Mouse (Mus musculus): ENCODE results near the gene Lrrc7. TPM values are rescaled to one million over a fixed set of nuclear protein-coding genes. Genes with fewer than 3 reads are reported as not detected.

Gene Lrrc7
- polyA plus RNA-seq, 1 experiment from 2014 or later: 12.8 TPM

DNA sequence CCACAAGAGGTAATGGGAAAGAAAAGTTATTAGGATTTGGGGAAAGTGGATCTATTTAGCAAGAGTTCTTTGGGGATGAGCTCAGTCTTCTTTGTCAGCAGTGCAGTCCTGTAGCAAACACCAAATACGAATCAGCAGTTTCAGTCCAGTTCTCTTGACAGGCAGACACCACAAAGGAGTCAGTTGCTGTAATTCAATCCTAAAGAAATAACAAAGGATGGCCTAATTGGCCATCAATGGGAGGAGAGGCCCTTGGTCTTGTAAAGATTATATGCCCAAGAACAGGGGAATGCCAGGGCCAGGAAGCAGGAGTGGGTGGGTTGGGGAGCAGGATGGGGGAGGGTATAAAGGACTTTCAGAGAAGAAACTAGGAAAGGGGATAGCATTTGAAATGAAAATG lies 33.5 kb downstream of the Lrrc7 start:
- Histone ChIP-seq H3K9ac (no peak overlapping the region), H3K4me2 (no peak overlapping the region), H3K4me1 (replicated peaks) (no peaks in the 10 kb centered on the region), H3K36me3 (no peaks in the 10 kb centered on the region), H3K4me3 (no peak overlapping the region), H3K27me3 (no peaks in the 10 kb centered on the region), H3K9me3 (no peaks in the 10 kb centered on the region), H3K27ac (replicated peaks) (no peak overlapping the region)
- WGBS: 23% methylated on average over 1 of the region's 1 CpGs
- no peak for ATAC-seq (ENCODE audit: low FRiP score, low read depth)

- H3K27ac ChIP-seq (replicated peaks): no peak overlapping the region
- no peaks in the 10 kb centered on the region for H3K4me1 ChIP-seq (replicated peaks)
- H3K27me3 ChIP-seq: no peaks in the 10 kb centered on the region
- H3K4me2 ChIP-seq: no peak overlapping the region
- H3K36me3 ChIP-seq: no peaks in the 10 kb centered on the region
- H3K9ac ChIP-seq: no peak overlapping the region
- WGBS: 89% methylated on average over 1 of the region's 1 CpGs
- H3K9me3 ChIP-seq: no peaks in the 10 kb centered on the region
- H3K4me3 ChIP-seq: no peak overlapping the region
- ATAC-seq (ENCODE audit: low FRiP score, low read depth): no peak
These were observed 68.3 kb downstream of the Lrrc7 start for GRCm38 (mm10) chr3:158493730-158494129.

DNA sequence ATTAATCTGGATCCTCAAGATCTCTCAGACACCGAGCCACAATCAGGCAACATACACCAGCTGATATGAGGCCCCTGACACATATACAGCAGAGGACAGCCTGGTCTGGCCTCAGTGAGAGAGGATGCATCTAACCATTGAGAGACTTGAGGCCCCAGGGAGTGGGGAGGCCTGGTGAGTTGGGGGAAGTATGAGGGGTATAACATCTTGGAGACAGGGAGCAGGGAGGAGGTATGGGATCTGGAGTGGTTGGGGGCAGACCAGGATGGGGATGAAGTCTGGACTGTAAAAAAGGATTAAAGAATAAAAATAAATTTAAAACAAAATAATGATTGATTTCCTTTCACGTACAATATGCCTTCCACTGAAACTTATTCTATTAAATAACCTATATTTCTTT lies 82.3 kb downstream of the Lrrc7 start:
- Histone ChIP-seq H3K27ac (replicated peaks) (no peak overlapping the region), H3K4me3 (no peak overlapping the region), H3K9me3 (no peaks in the 10 kb centered on the region), H3K36me3 (no peaks in the 10 kb centered on the region), H3K27me3 (no peaks in the 10 kb centered on the region), H3K4me1 (replicated peaks) (no peaks in the 10 kb centered on the region), H3K4me2 (no peak overlapping the region), H3K9ac (no peak overlapping the region)
- no peak for ATAC-seq (ENCODE audit: low FRiP score, low read depth)
- 87% methylated on average over 2 of the region's 2 CpGs for WGBS

DNA sequence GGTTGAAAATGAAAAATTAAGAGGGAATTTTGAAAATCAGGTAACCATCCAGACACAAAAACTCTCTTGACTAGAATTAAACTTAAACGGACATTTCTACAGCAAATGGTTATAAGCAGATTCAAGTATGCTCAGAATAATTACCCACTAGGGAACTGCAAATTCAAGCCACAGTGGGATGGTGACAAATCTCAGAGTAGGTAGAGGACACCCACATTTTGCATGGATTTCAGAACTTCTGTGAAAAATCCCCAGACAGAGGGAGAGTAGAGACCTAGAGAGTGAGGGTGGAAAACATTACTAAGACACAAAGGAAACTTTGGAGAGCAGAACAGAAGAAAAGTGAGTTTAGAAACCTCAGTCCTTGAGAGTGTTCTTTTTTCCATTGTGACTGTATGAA lies 161.4 kb downstream of the Lrrc7 start:
- Histone ChIP-seq H3K4me2 (no peak overlapping the region), H3K27me3 (no peaks in the 10 kb centered on the region), H3K4me3 (no peak overlapping the region), H3K27ac (replicated peaks) (no peak overlapping the region), H3K9ac (no peak overlapping the region), H3K36me3 (no peaks in the 10 kb centered on the region), H3K9me3 (no peaks in the 10 kb centered on the region), H3K4me1 (replicated peaks) (no peaks in the 10 kb centered on the region)
- WGBS: 79% methylated on average over 1 of the region's 1 CpGs
- no peak for ATAC-seq (ENCODE audit: low FRiP score, low read depth)

DNA sequence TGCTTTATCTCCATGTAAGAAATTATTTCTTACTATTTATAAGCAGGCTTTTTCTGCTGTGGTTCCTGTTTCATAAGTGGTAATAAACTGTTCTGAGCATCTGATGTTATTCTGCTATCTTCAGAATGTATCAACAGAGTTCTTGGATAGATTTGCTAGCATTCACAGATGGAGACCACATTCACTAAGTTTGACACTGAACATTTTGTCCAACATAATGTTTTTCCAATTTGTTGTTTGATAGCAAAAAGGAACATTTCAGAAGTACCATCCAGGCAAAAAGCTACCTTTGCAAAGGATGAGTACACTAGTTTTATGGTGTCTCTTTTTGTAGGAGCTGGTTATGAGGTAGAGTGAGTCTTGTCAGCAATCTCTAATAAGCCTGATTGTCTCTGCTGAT lies 170.5 kb downstream of the Lrrc7 start:
- Histone ChIP-seq H3K4me1 (replicated peaks) (no peaks in the 10 kb centered on the region), H3K9me3 (no peaks in the 10 kb centered on the region), H3K27ac (replicated peaks) (no peak overlapping the region), H3K4me3 (no peak overlapping the region), H3K9ac (no peak overlapping the region), H3K4me2 (no peak overlapping the region), H3K27me3 (no peaks in the 10 kb centered on the region), H3K36me3 (no peaks in the 10 kb centered on the region)
- ATAC-seq (ENCODE audit: low FRiP score, low read depth): no peak

DNA sequence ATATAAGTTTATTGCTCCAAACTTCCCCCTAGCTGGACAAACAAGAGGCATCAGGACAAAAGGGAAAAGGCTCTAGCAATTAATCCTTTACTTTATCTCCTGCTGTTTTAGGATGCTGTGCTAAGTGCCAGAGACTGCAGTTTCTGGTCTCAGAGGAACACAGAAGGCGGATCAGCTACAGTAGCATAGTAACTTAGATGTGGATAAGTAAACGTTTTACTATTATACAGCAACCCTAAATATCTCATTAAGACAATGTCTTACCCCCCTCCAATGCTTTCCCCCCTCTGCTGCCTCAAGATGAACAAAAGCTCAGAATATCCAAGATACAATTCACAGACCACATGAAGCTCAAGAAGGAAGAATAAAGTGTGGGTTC lies 174.0 kb downstream of the Lrrc7 start:
- Histone ChIP-seq H3K9me3 (no peaks in the 10 kb centered on the region), H3K27me3 (no peaks in the 10 kb centered on the region), H3K4me2 (no peak overlapping the region), H3K36me3 (no peaks in the 10 kb centered on the region), H3K4me3 (no peak overlapping the region), H3K4me1 (replicated peaks) (no peaks in the 10 kb centered on the region), H3K9ac (no peak overlapping the region), H3K27ac (replicated peaks) (no peak overlapping the region)
- no peak for ATAC-seq (ENCODE audit: low FRiP score, low read depth)
- WGBS: 44% methylated on average over 2 of the region's 2 CpGs

DNA sequence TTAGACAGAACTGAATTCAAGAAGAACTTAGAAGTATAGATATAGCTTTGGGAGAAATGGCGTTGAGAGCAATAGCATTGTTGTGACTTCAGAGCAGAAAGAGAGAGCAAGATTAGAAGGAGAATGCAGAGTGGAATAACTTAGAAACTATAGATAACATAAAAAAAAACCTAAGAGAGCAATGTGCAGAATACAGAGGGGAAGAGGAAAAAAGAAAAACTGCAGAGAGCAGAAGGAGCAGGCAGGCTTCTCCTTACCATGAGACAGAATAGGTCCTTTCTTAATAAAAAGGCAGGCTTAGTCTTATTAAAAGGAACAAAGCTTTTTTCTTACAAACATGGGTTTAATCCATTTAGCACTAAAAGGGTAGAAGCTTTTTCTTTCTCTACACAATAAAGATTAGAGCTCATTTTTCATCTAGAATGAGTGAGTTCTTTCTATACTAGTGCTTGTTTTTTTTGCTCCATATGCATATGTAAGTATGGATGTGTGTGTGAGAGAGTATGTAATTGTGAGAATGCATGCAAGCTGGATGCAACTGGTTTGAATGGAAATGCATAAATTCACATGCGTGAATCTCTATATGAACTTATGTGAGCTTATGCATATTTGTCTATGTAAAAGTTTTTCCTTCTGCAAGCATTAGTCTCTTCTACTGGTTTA lies 174.5 kb downstream of the Lrrc7 start:
- Histone ChIP-seq H3K4me1 (replicated peaks) (no peaks in the 10 kb centered on the region), H3K4me2 (no peak overlapping the region), H3K27ac (replicated peaks) (no peak overlapping the region), H3K9me3 (no peaks in the 10 kb centered on the region), H3K4me3 (no peak overlapping the region), H3K36me3 (no peaks in the 10 kb centered on the region), H3K27me3 (no peaks in the 10 kb centered on the region), H3K9ac (no peak overlapping the region)
- 76% methylated on average over 2 of the region's 2 CpGs for WGBS
- ATAC-seq (ENCODE audit: low FRiP score, low read depth): no peak

- no peaks in the 10 kb centered on the region for H3K4me1 ChIP-seq (replicated peaks)
- no peaks in the 10 kb centered on the region for H3K27me3 ChIP-seq
- no peak overlapping the region for H3K9ac ChIP-seq
- H3K4me3 ChIP-seq: no peak overlapping the region
- H3K36me3 ChIP-seq: no peaks in the 10 kb centered on the region
- H3K27ac ChIP-seq (replicated peaks): no peak overlapping the region
- no peak overlapping the region for H3K4me2 ChIP-seq
- ATAC-seq (ENCODE audit: low FRiP score, low read depth): no peak
- H3K9me3 ChIP-seq: no peaks in the 10 kb centered on the region
- 53% methylated on average over 1 of the region's 1 CpGs for WGBS
These were observed 175.2 kb downstream of the Lrrc7 start for GRCm38 (mm10) chr3:158386848-158387247.

DNA sequence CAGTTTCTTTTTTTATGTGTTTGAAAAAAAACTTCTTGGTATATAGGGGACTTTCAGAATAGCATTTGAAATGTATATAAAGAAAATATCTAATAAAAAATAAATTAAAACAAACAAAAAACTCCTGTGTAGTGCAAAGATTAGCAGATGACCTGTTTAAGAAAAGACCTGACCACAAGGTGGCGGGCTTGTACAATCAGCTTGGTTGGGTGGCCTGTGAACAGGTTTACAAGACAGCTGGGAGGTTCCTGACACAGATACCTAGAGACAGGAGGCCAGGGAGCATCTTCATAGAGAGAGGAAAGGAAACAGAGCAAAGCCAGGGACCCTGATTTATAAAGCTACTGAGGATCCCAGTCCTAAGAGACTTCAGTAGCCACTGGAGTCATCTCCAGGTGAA lies 186.1 kb downstream of the Lrrc7 start:
- 0% methylated on average over 1 of the region's 1 CpGs for WGBS
- Histone ChIP-seq H3K9me3 (no peaks in the 10 kb centered on the region), H3K4me3 (no peak overlapping the region), H3K27me3 (no peaks in the 10 kb centered on the region), H3K4me2 (no peak overlapping the region), H3K27ac (replicated peaks) (no peak overlapping the region), H3K9ac (no peak overlapping the region), H3K36me3 (no peaks in the 10 kb centered on the region), H3K4me1 (replicated peaks) (0 out of 2 replicates have a peak, but pooled peaks cover 3% of the 10 kb centered on the region)
- ATAC-seq (ENCODE audit: low FRiP score, low read depth): no peak

- Histone ChIP-seq H3K27me3 (no peaks in the 10 kb centered on the region), H3K27ac (replicated peaks) (no peak overlapping the region), H3K9ac (no peak overlapping the region), H3K4me2 (no peak overlapping the region), H3K4me1 (replicated peaks) (no peaks in the 10 kb centered on the region), H3K4me3 (no peak overlapping the region), H3K9me3 (no peaks in the 10 kb centered on the region), H3K36me3 (no peaks in the 10 kb centered on the region)
- 85% methylated on average over 3 of the region's 3 CpGs for WGBS
- ATAC-seq (ENCODE audit: low FRiP score, low read depth): no peak
These were observed 192.9 kb downstream of the Lrrc7 start for GRCm38 (mm10) chr3:158369169-158369568.

- no peaks in the 10 kb centered on the region for H3K36me3 ChIP-seq
- no peaks in the 10 kb centered on the region for H3K9me3 ChIP-seq
- 86% methylated on average over 3 of the region's 3 CpGs for WGBS
- no peaks in the 10 kb centered on the region for H3K27me3 ChIP-seq
- H3K9ac ChIP-seq: no peak overlapping the region
- no peak overlapping the region for H3K4me3 ChIP-seq
- H3K27ac ChIP-seq (replicated peaks): no peak overlapping the region
- H3K4me2 ChIP-seq: no peak overlapping the region
- no peaks in the 10 kb centered on the region for H3K4me1 ChIP-seq (replicated peaks)
- ATAC-seq (ENCODE audit: low FRiP score, low read depth): no peak
These were observed 196.2 kb downstream of the Lrrc7 start for GRCm38 (mm10) chr3:158365801-158366200.

DNA sequence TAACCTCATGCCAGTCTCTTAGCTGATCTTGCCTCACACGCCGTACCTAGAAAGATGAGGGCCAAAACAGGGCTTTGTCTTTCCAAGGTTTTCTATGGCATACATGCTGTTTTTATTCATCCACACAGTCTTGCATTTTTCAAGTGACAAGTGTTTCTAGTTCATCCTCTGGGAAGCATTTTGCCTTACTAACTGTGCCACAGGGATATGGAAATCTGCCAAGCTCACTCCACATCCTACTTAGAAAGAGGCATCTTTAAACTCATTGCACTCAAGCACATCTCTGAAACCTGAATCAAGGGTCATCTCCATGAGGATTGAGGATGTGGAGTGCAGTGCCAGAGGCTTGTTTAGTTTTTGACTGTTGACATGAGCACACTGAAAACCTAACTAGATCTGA lies 199.9 kb downstream of the Lrrc7 start:
- Histone ChIP-seq H3K9me3 (no peaks in the 10 kb centered on the region), H3K4me3 (no peak overlapping the region), H3K27me3 (no peaks in the 10 kb centered on the region), H3K4me2 (no peak overlapping the region), H3K36me3 (no peaks in the 10 kb centered on the region), H3K27ac (replicated peaks) (no peak overlapping the region), H3K9ac (no peak overlapping the region), H3K4me1 (replicated peaks) (no peaks in the 10 kb centered on the region)
- 86% methylated on average over 2 of the region's 2 CpGs for WGBS
- ATAC-seq (ENCODE audit: low FRiP score, low read depth): no peak

GRCm38 (mm10) chr3:158356706-158357105 lies 205.3 kb downstream of the Lrrc7 start:
- H3K9ac ChIP-seq: no peak overlapping the region
- no peak for ATAC-seq (ENCODE audit: low FRiP score, low read depth)
- no peaks in the 10 kb centered on the region for H3K4me1 ChIP-seq (replicated peaks)
- H3K36me3 ChIP-seq: 0 out of 2 replicates have a peak, but pooled peaks cover 5% of the 10 kb centered on the region
- WGBS: 86% methylated on average over 1 of the region's 1 CpGs
- no peak overlapping the region for H3K4me2 ChIP-seq
- no peaks in the 10 kb centered on the region for H3K27me3 ChIP-seq
- no peaks in the 10 kb centered on the region for H3K9me3 ChIP-seq
- no peak overlapping the region for H3K4me3 ChIP-seq
- no peak overlapping the region for H3K27ac ChIP-seq (replicated peaks)
